Mouse (Mus musculus) small intestine, adult 2 months (tissue): ENCODE measurements around the gene Aff4. TPM values are rescaled to one million over a fixed set of nuclear protein-coding genes. Genes with fewer than 3 reads are reported as not detected.

Source experiments
- H3K27ac ChIP-seq: fragments of 200-500 bp; 2 replicates; pipeline ENCODE4 v1.5.1; 2012; ENCODE audit warnings: low read depth, low read length, control low read depth, inconsistent platforms; ENCODE audit not compliant: insufficient read depth
- H3K27me3 ChIP-seq: fragments of 200-500 bp; 2 replicates; pipeline ENCODE4 v1.6.1; 2012; ENCODE audit warnings: mild to moderate bottlenecking, moderate library complexity, low read length, inconsistent platforms; ENCODE audit not compliant: control insufficient read depth, insufficient read depth
- H3K36me3 ChIP-seq: fragments of 200-500 bp; 2 replicates; pipeline ENCODE4 v1.6.1; 2012; ENCODE audit warnings: mild to moderate bottlenecking, low read length, control low read depth, inconsistent platforms; ENCODE audit not compliant: control insufficient read depth, insufficient read depth
- H3K4me1 ChIP-seq: fragments of 200-500 bp; 2 replicates; pipeline ENCODE4 v1.6.1; 2012; ENCODE audit warnings: low read length, inconsistent platforms, mixed read lengths; ENCODE audit not compliant: control insufficient read depth, insufficient read depth, insufficient read length
- H3K4me3 ChIP-seq: fragments of 200-500 bp; 2 replicates; pipeline ENCODE4 v1.5.1; 2012; ENCODE audit warnings: low read depth, mild to moderate bottlenecking, control low read depth, inconsistent platforms, low read length, moderate library complexity
- CTCF ChIP-seq: fragments of 200-500 bp; IDR thresholded peaks from 2 replicates; pipeline ENCODE4 v1.5.1; 2012; ENCODE audit warnings: low read depth, mild to moderate bottlenecking, control low read depth, inconsistent platforms, low read length, moderate library complexity, mixed read lengths; ENCODE audit not compliant: insufficient replicate concordance, insufficient read length; ENCODE audit errors: extremely low read depth
- POLR2A ChIP-seq: fragments of 200-500 bp; IDR thresholded peaks from 2 replicates; pipeline ENCODE4 v1.6.1; 2012; ENCODE audit warnings: low read depth, mild to moderate bottlenecking, control low read depth, inconsistent platforms, low read length, moderate library complexity
- WGBS: fragments of 180-500 bp; shearing (Covaris S2); methylation state at CpG from one replicate; pipeline ENCODE4 v1.1.7; 2018; 5-methylcytosine and 5-hydroxymethylcytosine counted together
- polyA plus RNA-seq: library from polyadenylated mRNA; depleted of rRNA; stranded (reverse); fragments of >200 nt; gene quantifications from 2 replicates; pipeline ENCODE4 v1.2.3, GENCODE M21; 2012

Aff4 gene
- polyA plus RNA-seq, 1 experiment = 6.6 TPM

DNA sequence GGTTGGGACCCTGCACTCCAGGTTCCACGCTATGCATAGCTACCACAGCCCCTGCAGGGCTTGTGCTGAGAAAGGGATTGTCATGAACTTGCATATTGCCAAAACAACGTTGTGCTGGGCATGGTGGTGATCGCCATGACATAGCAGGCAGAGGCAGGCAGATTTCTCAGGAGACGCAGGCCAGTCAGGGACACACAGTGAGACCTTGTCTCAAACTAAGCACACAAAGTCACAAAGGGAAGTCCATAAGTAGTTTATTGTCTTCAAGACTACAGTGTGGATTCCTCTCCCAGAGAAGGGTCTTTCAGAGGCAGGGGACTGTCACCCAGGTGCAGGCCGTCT lies 78.1 kb downstream of the Aff4 start:
- Histone ChIP-seq H3K36me3 (peaks cover 12% of the 10 kb centered on the region), H3K27me3 (no peaks in the 10 kb centered on the region), H3K4me3 (no peak overlapping the region), H3K4me1 (peaks cover 39% of the 10 kb centered on the region), H3K27ac (peak overlapping the region; percentile 100)
- 86% methylated on average over 5 of the region's 5 CpGs for WGBS
- TF ChIP-seq POLR2A (no peak), CTCF (0 out of 2 replicates have a peak, but pooled peaks have one; percentile 5)

DNA sequence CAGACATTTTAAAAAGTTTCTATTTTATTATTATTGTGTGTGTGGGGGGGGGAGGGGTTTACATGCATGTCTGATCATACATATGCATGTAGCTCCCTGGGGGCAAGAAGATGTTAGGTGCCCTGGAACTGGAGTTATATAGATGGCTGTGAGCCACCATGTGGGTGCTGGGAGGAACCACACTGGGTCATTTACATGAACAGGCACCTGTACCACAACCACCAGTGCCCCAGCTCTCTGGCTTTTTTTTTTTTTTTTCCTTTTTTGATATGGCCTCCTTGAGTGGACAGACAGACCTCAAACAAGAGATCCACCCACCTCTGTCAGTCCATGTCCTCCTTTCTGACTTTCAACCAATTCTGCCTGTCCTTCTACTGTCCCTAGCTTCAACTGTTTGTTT lies 78.5 kb downstream of the Aff4 start:
- Histone ChIP-seq H3K4me3 (peak overlapping the region; percentile 46), H3K4me1 (peaks cover 36% of the 10 kb centered on the region), H3K27ac (peak overlapping the region; percentile 100), H3K36me3 (peaks cover 12% of the 10 kb centered on the region), H3K27me3 (no peaks in the 10 kb centered on the region)
- TF ChIP-seq POLR2A (no peak), CTCF (no peak)

- TF ChIP-seq POLR2A = no peak
- TF ChIP-seq CTCF = no peak
- peaks cover 31% of the 10 kb centered on the region for H3K4me1 ChIP-seq
- peak overlapping the region; percentile 96 for H3K4me3 ChIP-seq
- under 1% methylated on average over 34 of the region's 34 CpGs for WGBS
- peaks cover 12% of the 10 kb centered on the region for H3K36me3 ChIP-seq
- H3K27ac ChIP-seq = peak overlapping the region; percentile 100
- no peaks in the 10 kb centered on the region for H3K27me3 ChIP-seq
These were observed 79.7 kb downstream of the Aff4 start for GRCm38 (mm10) chr11:53430300-53430669.

GRCm38 (mm10) chr11:53430670-53431346 lies 80.2 kb downstream of the Aff4 start, which contains the start of the genes Uqcrq and Gdf9:
Uqcrq (minus strand) TSS chr11:53430831.
Gdf9 (plus strand) TSS chr11:53431023.
- peaks cover 27% of the 10 kb centered on the region for H3K4me1 ChIP-seq
- H3K36me3 ChIP-seq = peaks cover 12% of the 10 kb centered on the region
- H3K4me3 ChIP-seq = peak within 1 kb of the TSS; percentile 96
- TF ChIP-seq CTCF = no peak
- TF ChIP-seq POLR2A = peak; percentile 82
- WGBS = under 1% methylated on average over 44 of the region's 44 CpGs
- peak within 1 kb of the TSS; percentile 100 for H3K27ac ChIP-seq
- no peaks in the 10 kb centered on the region for H3K27me3 ChIP-seq

DNA sequence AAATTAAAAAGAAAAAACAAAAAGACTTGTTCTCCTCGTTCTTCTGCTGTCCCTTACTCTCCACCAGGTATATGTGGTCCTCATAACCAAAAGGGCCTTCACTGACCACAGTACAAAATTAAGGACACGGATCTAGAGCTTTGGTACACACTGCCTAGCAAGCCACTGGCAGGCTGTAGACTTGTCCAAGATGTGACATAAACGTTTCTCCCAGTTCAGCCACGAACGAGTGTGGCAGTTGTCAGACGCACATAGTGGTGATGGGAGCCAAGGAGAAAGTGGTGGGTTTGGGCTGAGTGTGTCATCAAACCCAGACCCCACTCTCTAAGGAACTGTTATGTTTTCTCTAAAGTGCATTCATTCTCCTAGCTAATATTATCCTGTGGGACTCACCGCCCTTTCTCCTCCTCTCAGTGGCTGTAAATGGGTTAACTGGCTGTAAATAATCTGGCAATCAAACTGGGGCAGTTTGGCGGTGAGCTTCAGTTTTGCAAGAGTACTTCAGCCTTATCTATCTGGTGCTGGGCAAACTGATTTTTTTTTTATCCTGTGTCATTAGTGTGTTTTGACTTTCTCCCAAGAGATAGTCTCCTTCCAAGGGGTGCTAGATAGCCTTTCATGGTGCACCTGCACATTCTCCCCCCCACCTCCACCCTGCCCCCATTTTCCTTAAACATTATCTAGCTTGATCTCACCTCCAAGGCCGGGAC lies 80.9 kb downstream of the Aff4 start:
- Histone ChIP-seq H3K27ac (peak overlapping the region; percentile 88), H3K27me3 (no peaks in the 10 kb centered on the region), H3K4me3 (peak overlapping the region; percentile 96), H3K4me1 (peaks cover 23% of the 10 kb centered on the region), H3K36me3 (peaks cover 12% of the 10 kb centered on the region)
- TF ChIP-seq POLR2A (no peak), CTCF (no peak)
- 4% methylated on average over 9 of the region's 9 CpGs for WGBS

DNA sequence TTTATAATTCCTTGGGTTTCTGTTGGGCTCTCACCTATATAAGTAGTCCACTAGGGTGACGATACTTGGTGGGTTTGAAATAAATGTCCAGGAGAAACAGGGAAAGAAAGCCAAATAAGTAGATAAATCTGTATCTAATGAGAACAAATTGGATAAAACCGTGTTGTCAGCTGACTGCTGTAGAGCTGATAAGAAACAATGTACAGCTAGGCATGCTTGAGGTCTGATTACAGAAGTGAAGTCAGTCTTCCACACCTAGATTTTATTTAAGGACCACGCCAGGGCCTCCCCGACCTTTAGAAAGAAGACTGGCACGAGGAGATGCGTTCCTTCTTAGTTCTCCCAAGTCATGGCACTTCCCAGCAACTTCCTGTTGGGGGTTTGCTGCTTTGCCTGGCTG lies 82.4 kb downstream of the Aff4 start:
- no peak overlapping the region for H3K4me3 ChIP-seq
- H3K27me3 ChIP-seq = no peaks in the 10 kb centered on the region
- WGBS = 24% methylated on average over 6 of the region's 6 CpGs
- H3K27ac ChIP-seq = no peak overlapping the region
- TF ChIP-seq POLR2A (no peak), CTCF (no peak)
- peaks cover 19% of the 10 kb centered on the region for H3K4me1 ChIP-seq
- H3K36me3 ChIP-seq = peaks cover 9% of the 10 kb centered on the region

DNA sequence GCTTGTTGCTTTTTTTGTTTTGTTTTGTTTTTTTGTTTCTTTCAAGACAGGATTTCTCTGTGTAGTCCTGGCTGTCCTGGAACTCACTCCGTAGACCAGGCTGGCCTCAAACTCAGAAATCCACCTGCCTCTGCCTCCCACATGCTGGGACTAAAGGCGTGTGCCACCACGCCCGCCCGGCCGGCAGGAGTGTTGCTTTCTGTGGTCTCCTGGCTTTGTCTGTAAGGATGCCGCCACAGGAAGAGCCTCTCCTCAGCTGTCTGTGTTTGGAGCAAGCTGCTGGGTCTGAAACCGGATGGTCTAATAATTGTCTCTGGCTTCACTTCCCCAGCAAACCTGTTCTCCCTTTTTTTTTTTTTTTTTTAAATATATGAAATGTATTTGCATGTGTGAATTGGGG lies 84.9 kb downstream of the Aff4 start:
- WGBS = 77% methylated on average over 8 of the region's 8 CpGs
- no peak for TF ChIP-seq CTCF
- TF ChIP-seq POLR2A = no peak
- Histone ChIP-seq H3K27me3 (no peaks in the 10 kb centered on the region), H3K4me3 (no peak overlapping the region), H3K4me1 (peaks cover 8% of the 10 kb centered on the region; the same call in 1 of the 2 replicates), H3K36me3 (no peaks in the 10 kb centered on the region), H3K27ac (no peak overlapping the region)
